In the genomic region with DNA sequence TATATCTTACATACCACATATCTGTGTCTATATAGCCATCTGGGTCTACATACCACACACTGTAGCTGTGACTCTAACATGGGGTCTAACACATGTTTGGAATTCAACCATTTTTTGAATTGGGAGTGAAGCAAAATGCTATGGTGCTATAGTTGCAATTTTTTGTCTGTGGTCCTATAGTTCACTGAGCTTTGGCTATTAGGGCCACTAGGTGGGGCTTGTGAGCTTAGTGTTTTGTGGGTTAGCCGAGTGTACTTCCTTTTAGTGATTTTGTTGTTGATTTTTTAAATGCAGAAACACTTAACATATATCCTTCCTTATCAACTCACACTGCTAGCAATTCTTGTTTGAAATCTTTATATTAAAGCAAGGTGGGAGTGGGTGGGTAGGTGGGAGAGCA, we compare ENCODE assay signal across 10 mouse cellular contexts.
DNase-seq lines count a peak whose midpoint lies in the region; ATAC-seq and TF ChIP-seq lines count a peak whose summit lies in the region.
"Had no signal": no experiment of that assay in that cellular context is flagged by ENCODE, and none has a peak within 500 bp of the region (broad histone marks: within the 10 kb centered on the region; RNA-seq: fewer than 3 reads in every experiment).

No protein-coding gene starts in this region.

- H3K27ac ChIP-seq in forebrain, postnatal 0 days (ENCODE audit: low read depth, low read length): no peak overlapping the region
- no peak overlapping the region for H3K27ac ChIP-seq in forebrain, embryonic 13.5 days
- no peak overlapping the region for H3K27ac ChIP-seq in lung, postnatal 0 days (ENCODE audit: low read length)
- no peak overlapping the region for H3K27ac ChIP-seq in midbrain, embryonic 15.5 days
- H3K27ac ChIP-seq: limb, embryonic 13.5 days had no signal

- no peak overlapping the region for H3K4me3 ChIP-seq in forebrain, postnatal 0 days (ENCODE audit: low read depth, low read length)
- no peak overlapping the region for H3K4me3 ChIP-seq in forebrain, embryonic 13.5 days
- no peak overlapping the region for H3K4me3 ChIP-seq in lung, postnatal 0 days (ENCODE audit: low read depth, low read length)
- H3K4me3 ChIP-seq in midbrain, embryonic 15.5 days: no peak overlapping the region
- H3K4me3 ChIP-seq: limb, embryonic 13.5 days had no signal

- H3K9ac ChIP-seq in forebrain, postnatal 0 days: no peak overlapping the region
- no peak overlapping the region for H3K9ac ChIP-seq in forebrain, embryonic 13.5 days
- H3K9ac ChIP-seq in lung, postnatal 0 days (replicated peaks; ENCODE audit: low read depth): no peak overlapping the region
- no peak overlapping the region for H3K9ac ChIP-seq in midbrain, embryonic 15.5 days
- H3K9ac ChIP-seq: limb, embryonic 13.5 days had no signal

- H3K9me3 ChIP-seq in forebrain, postnatal 0 days (ENCODE audit: low read length): no peaks in the 10 kb centered on the region
- no peaks in the 10 kb centered on the region for H3K9me3 ChIP-seq in forebrain, embryonic 13.5 days (replicated peaks)
- no peaks in the 10 kb centered on the region for H3K9me3 ChIP-seq in lung, postnatal 0 days (ENCODE audit: low read length)
- H3K9me3 ChIP-seq in midbrain, embryonic 15.5 days: no peaks in the 10 kb centered on the region
- H3K9me3 ChIP-seq: limb, embryonic 13.5 days had no signal

- no peak overlapping the region for H3K4me2 ChIP-seq in forebrain, postnatal 0 days (ENCODE audit: low read depth)
- no peak overlapping the region for H3K4me2 ChIP-seq in forebrain, embryonic 13.5 days
- H3K4me2 ChIP-seq in lung, postnatal 0 days (replicated peaks; ENCODE audit: low read depth, low read length): no peak overlapping the region
- H3K4me2 ChIP-seq in midbrain, embryonic 15.5 days: no peak overlapping the region
- H3K4me2 ChIP-seq: limb, embryonic 13.5 days had no signal

- ATAC-seq in forebrain, postnatal 0 days: peak; percentile 50; the same call in 1 of the 2 replicates
- no peak for ATAC-seq in forebrain, embryonic 13.5 days
- no peak for ATAC-seq in lung, postnatal 0 days
- ATAC-seq in midbrain, embryonic 15.5 days (replicated peaks): 0 out of 2 replicates have a peak, but pooled peaks have one; percentile 37

- TF ChIP-seq CTCF in forebrain, postnatal 0 days (IDR thresholded peaks at IDR 0.05; ENCODE audit: low read depth): peak; percentile 58
- TF ChIP-seq CTCF in lung, postnatal 0 days (IDR thresholded peaks at IDR 0.05): peak; percentile 60

- DNase-seq in forebrain, postnatal 0 days: peak; percentile 38
- peak; percentile 10 for DNase-seq in lung, postnatal 0 days (ENCODE audit: low spot score)
- no peak for DNase-seq in lung, postnatal 4 days
- peak; percentile 71 for DNase-seq in embryo, embryonic 11 days
- no peak for DNase-seq in spleen, adult 18-20 months
- DNase-seq in Muller cell, postnatal 12 days (ENCODE audit: inconsistent ontology term): no peak
- DNase-seq: cerebellum, postnatal 36 days had no signal

- no peaks in the 10 kb centered on the region for H3K4me1 ChIP-seq in forebrain, postnatal 0 days (ENCODE audit: insufficient read depth)
- no peaks in the 10 kb centered on the region for H3K4me1 ChIP-seq in forebrain, embryonic 13.5 days
- H3K4me1 ChIP-seq in lung, postnatal 0 days (ENCODE audit: insufficient read depth, low read depth, low read length): no peaks in the 10 kb centered on the region
- H3K4me1 ChIP-seq in midbrain, embryonic 15.5 days: no peaks in the 10 kb centered on the region
- H3K4me1 ChIP-seq: limb, embryonic 13.5 days had no signal

- no peaks in the 10 kb centered on the region for H3K36me3 ChIP-seq in forebrain, postnatal 0 days (ENCODE audit: insufficient read depth)
- H3K36me3 ChIP-seq in forebrain, embryonic 13.5 days (ENCODE audit: poor library complexity, severe bottlenecking): no peaks in the 10 kb centered on the region
- H3K36me3 ChIP-seq in lung, postnatal 0 days (ENCODE audit: insufficient read depth, low read length): no peaks in the 10 kb centered on the region
- no peaks in the 10 kb centered on the region for H3K36me3 ChIP-seq in midbrain, embryonic 15.5 days (replicated peaks)
- H3K36me3 ChIP-seq: limb, embryonic 13.5 days had no signal

- 21% methylated on average over 1 of the region's 1 CpGs for WGBS in forebrain, postnatal 0 days
- 35% methylated on average over 1 of the region's 1 CpGs for WGBS in forebrain, embryonic 13.5 days
- WGBS in lung, postnatal 0 days: 6% methylated on average over 1 of the region's 1 CpGs
- WGBS in midbrain, embryonic 15.5 days: 19% methylated on average over 1 of the region's 1 CpGs

- no peaks in the 10 kb centered on the region for H3K27me3 ChIP-seq in forebrain, postnatal 0 days (ENCODE audit: insufficient read depth, low read length)
- no peaks in the 10 kb centered on the region for H3K27me3 ChIP-seq in forebrain, embryonic 13.5 days
- H3K27me3 ChIP-seq in lung, postnatal 0 days (replicated peaks; ENCODE audit: insufficient read depth, low read length): no peaks in the 10 kb centered on the region
- no peaks in the 10 kb centered on the region for H3K27me3 ChIP-seq in midbrain, embryonic 15.5 days (replicated peaks)
- H3K27me3 ChIP-seq: limb, embryonic 13.5 days had no signal

- no peak for TF ChIP-seq EP300 in lung, postnatal 0 days (IDR thresholded peaks at IDR 0.05)

Comparison
In these comparisons a context has a peak if more than half of its experiments do, and no peak if none do; other contexts are left out.
1. ATAC-seq: peak in forebrain, postnatal 0 days (single experiment) and midbrain, embryonic 15.5 days (single experiment); none in forebrain, embryonic 13.5 days (single experiment) and lung, postnatal 0 days (single experiment).
2. DNase-seq: peak in forebrain, postnatal 0 days (single experiment), lung, postnatal 0 days (single experiment) and embryo, embryonic 11 days (single experiment); none in lung, postnatal 4 days (0 of 2), spleen, adult 18-20 months (0 of 2) and Muller cell, postnatal 12 days (single experiment).